Mouse (Mus musculus): ENCODE data around the gene Zfp639.

The Zfp639 gene

GRCm38 (mm10) chr3:32506366-32507225, 3.5 kb upstream of the Zfp639 start:
- DNase-seq: peak in 1 of 2 experiments; percentile 34

DNA sequence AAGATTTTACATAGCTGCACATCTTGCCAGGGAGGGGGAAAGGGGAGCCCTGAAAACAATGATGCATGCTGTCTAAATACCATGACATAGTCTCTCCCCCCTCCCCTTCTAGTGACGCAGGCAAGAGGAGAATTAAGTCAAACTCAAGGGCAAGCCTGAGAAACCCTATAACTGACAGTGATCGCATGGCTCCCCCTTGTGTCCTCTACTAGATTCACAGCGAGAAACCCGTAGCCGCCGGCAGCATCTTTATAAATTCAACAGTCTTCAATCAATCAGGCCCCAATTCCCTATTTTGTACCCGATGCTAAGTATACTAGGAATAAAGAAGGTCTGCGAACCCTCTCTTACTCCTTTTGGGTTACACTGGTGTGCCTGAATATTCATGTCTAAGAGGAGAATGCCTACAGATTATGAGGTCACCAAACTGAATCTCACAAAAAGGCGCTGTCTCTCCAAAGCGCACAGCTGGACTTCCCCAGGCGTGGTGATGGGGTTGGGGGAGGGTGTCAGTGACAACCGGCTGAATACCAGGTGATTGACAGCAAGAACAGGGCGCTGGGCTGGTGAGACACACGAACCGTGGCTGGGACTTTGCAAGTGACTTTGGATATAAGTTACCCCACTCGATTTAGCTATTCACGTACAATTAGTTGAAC, 1.3 kb upstream of the Zfp639 start:
- peak; percentile 62 to 69 for DNase-seq

- DNase-seq: peak; percentile 95 to 96
Measured at GRCm38 (mm10) chr3:32510375-32511190, 524 bp downstream of the Zfp639 start.

GRCm38 (mm10) chr3:32511191-32511550, 1.1 kb downstream of the Zfp639 start:
- DNase-seq: peak; percentile 24

DNA sequence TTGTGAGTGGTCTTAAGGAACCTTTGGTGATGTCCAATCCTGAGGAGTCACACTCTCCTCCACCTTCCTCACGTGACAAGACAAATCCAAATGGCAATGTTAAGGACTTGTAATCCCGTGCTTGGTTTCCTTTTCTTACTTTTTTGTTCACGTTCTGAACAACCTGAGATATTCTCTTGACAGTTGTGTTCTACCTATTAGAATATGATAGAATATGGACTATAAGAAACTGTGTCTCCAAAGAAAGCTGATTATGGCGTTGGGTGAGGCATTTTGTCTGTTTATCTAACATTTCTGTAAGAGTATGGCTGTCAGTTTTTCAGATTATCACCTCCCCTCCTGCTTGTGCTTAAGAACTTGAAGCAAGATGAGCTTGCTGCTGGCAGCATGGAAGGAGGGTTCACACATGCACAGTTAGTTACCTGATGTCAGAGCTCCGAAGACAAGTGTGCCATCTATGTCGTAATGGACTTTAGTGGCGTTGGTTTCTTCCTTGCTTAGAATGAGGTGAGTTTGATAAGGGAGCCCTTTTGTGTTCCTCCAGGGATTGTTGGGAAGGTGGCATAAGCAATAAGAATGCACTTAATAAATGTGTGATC, 2.7 kb downstream of the Zfp639 start:
- DNase-seq: no peak

GRCm38 (mm10) chr3:32513528-32513927, 3.5 kb downstream of the Zfp639 start:
- DNase-seq: no peak

- no peak for DNase-seq
Measured at GRCm38 (mm10) chr3:32527181-32527580, 17.1 kb downstream of the Zfp639 start.

DNA sequence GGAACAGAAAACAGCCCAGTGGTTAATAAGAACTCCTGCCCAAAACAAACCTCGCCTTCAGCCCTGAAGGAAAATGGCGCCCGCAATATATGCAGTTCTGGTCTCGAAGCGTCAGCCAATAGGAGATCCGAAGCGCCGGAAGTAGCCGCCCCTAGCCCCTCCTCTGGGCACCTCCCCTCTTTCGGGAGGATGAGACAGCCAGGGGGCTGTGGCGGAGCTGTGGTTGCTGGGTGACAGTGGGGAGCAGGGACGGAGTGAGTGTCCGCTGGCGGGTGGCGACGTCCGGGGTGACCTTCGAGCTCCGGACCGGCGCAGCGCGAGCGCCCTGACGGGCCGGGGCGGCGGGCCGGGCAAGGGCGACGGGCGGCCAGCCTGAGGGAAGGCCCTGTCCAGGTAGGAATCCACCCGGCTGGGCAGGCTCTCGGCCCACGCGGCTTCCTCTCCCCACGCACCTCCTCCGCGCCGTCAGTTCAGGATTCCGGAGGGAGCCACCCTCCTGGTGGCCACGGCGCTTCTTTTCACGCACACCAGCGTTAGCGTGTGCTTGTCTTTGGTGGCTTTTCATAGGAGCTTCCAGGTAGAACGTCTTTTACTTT, 19.3 kb downstream of the Zfp639 start, which contains the start of gene Mfn1:
Gene Mfn1 (plus strand): TSS at position 163 of the 596 bp plus-strand sequence.
- peak; percentile 95 to 97 for DNase-seq

GRCm38 (mm10) chr3:32530041-32530440, 20.0 kb downstream of the Zfp639 start:
- DNase-seq: no peak

- no peak for DNase-seq
Measured at GRCm38 (mm10) chr3:32535692-32536091, 25.6 kb downstream of the Zfp639 start.

GRCm38 (mm10) chr3:32537556-32537955, 27.5 kb downstream of the Zfp639 start:
- peak; percentile 51 to 74 for DNase-seq

DNA sequence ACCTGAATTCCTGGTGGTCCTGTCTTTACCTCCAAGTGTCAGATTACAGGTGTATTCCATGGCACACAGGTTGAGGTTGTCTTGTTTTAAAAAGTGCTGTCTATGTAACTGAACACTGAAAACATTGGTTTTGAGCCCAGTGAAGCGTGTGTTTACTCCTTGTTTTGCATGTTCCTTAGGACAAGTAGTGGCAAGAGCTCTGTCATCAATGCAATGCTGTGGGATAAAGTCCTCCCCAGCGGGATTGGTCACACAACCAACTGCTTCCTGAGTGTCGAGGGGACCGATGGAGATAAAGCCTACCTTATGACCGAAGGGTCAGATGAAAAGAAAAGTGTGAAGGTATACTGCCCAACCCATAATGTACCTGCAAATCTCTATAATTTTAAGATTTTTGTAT, 28.0 kb downstream of the Zfp639 start:
- no peak for DNase-seq

GRCm38 (mm10) chr3:32553061-32553460, 43.0 kb downstream of the Zfp639 start:
- no peak for DNase-seq

- DNase-seq: no peak
Measured at GRCm38 (mm10) chr3:32563401-32563800, 53.3 kb downstream of the Zfp639 start.
